Mouse (Mus musculus): ENCODE data around the gene Uqcc1. TPM values are rescaled to one million over a fixed set of nuclear protein-coding genes. Genes with fewer than 3 reads are reported as not detected.

The Uqcc1 gene
- polyA plus RNA-seq, 1 experiment from 2014 or later = 116 TPM

DNA sequence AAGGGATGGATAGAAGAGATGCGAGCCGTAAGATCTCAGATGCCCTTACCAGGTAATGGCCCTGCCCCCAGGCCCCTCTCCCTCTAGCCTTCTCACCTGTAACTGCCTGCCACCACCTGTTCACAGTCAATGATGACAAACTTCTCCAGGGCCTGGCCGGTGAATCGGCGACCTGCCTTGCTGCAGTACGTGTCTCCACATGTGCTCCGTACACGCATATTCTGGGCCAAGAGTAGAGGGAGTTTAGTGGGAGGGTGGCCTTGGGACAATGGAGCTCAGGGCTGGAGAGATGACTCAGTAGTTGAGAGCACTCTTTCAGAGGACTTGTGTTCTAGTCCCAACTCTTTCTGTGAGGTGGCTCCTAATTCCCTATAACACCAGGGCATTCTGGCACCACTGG lies 99.3 kb downstream of the Uqcc1 start:
- Histone ChIP-seq H3K4me2 (ENCODE audit: low read length) (no peak overlapping the region), H3K9ac (ENCODE audit: low read length) (no peak overlapping the region)
- WGBS = 90% methylated on average over 8 of the region's 8 CpGs

DNA sequence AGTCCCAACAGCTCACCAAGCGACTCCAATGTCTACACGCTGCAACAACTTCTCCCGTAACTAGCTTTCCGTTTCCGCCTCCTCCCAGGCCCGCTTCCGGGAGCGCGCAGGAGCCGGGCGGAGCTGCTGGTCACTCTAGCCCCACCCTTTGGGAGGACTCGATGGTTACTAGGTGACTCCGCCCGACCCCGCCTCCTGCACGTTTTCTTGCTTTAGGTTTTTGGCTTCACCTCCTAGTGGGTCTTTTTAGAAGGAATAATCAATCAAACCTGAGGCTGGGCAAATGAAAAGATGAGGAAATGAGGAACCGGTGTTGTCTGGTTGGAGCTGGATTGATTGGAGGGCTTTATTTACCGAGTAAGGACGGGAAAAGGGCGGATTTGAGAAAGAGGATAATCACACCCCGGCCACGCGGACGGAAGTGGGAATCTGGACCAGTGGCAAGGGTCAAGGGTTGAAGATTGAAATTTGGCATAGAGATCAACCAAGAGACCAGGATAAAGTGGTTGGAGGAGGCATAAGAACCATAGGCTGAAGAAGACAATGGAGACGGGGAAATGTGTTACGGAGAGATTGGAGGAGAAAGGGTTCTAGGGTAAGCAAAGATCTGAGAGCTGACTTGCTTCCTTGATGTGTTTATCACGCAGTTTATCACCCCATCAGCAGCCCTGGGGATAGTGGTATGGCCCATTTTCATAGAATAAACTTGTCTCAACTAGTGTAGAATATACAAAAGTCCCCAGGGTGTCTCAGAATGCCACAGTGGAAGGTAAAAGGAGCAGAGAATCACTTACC lies 103.3 kb downstream of the Uqcc1 start, which contains the start of gene Eif6:
Eif6 (minus strand) TSS at position 296 of the 795 bp plus-strand sequence.
- H3K27me3 ChIP-seq (ENCODE audit: control insufficient read depth, insufficient read depth, low read length) = no peaks in the 10 kb centered on the region
- ATAC-seq (ENCODE audit: insufficient number of reproducible peaks, insufficient read depth, low FRiP score, low read depth) = peak; percentile 90
- WGBS = 4% methylated on average over 27 of the region's 27 CpGs

More for the DNA sequence above, 99.3 kb downstream of the Uqcc1 start:
- no peak overlapping the region for H3K27ac ChIP-seq (replicated peaks in 1 of 2; ENCODE audit: control insufficient read depth in 1 of 2, insufficient read depth in 1 of 2, low read depth in 2 of 2, low read length in 2 of 2)
- no peaks in the 10 kb centered on the region for H3K36me3 ChIP-seq (ENCODE audit: control insufficient read depth, insufficient read depth, low read length)
- no peak for ATAC-seq (ENCODE audit: insufficient number of reproducible peaks, insufficient read depth, low FRiP score, low read depth)
- no peaks in the 10 kb centered on the region for H3K9me3 ChIP-seq (ENCODE audit: control insufficient read depth, low read length)
- H3K4me1 ChIP-seq (ENCODE audit: control insufficient read depth in 2 of 2, insufficient read depth in 2 of 2, low read length in 2 of 2) = peaks cover 3 to 8% of the 10 kb centered on the region in 2 experiments; a peak in 3 of 4 replicates
- H3K27me3 ChIP-seq (ENCODE audit: control insufficient read depth, insufficient read depth, low read length) = no peaks in the 10 kb centered on the region
- H3K4me3 ChIP-seq (ENCODE audit: control insufficient read depth in 1 of 2, insufficient read depth in 1 of 2, low read depth in 1 of 2, low read length in 2 of 2) = no peak overlapping the region

DNA sequence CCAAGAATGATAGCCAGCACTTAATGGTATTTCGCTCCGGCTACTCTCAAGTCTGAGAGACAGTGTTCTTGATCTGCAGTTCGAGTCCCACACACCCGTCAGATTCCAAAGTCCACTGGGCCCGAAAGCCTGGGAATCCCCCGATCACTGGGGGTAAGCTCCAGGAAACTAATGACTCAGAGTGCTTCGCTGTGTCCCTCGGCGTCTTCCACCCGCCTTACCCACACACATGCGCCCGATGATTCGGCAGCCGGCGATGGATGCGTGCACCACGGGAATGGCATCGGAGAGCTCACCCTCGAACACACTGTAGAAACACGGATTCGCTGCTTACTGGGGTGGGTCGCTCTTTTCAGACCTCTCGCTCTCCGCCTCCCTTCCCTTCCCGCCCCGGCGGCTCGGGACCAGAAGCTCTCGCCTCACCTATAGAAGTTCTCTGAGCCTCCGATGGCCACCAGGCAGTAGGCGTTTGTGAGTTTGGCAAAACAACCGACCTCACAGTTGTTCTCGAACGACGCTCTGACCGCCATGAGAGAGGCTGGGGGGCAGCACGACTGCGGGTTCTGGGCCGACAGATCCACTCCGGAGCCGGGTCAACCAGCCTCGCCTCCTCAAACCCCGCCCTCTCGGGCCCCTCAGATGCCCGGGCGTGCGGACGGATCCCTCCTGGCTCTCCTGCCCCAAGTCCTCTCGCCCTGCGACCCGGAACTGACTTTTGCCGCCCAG lies 104.0 kb downstream of the Uqcc1 start:
- under 1% methylated on average over 52 of the region's 52 CpGs for whole genome bisulfite sequencing
- no peaks in the 10 kb centered on the region for H3K27me3 ChIP-seq (ENCODE audit: control insufficient read depth, insufficient read depth, low read length)
- peak overlapping the region; percentile 67 to 85 for H3K27ac ChIP-seq (replicated peaks in 1 of 2; ENCODE audit: control insufficient read depth in 1 of 2, insufficient read depth in 1 of 2, low read depth in 2 of 2, low read length in 2 of 2)
- H3K4me3 ChIP-seq (ENCODE audit: control insufficient read depth in 1 of 2, insufficient read depth in 1 of 2, low read depth in 1 of 2, low read length in 2 of 2) = peak overlapping the region; percentile 70 to 73
- H3K9me3 ChIP-seq (ENCODE audit: control insufficient read depth, low read length) = no peaks in the 10 kb centered on the region
- no peak for ATAC-seq (ENCODE audit: insufficient number of reproducible peaks, insufficient read depth, low FRiP score, low read depth)
- H3K9ac ChIP-seq (ENCODE audit: low read length) = peak overlapping the region; percentile 89
- H3K4me2 ChIP-seq (ENCODE audit: low read length) = peak overlapping the region; percentile 78
- peaks cover 32% of the 10 kb centered on the region for H3K36me3 ChIP-seq (ENCODE audit: control insufficient read depth, insufficient read depth, low read length)
- H3K4me1 ChIP-seq (ENCODE audit: control insufficient read depth in 2 of 2, insufficient read depth in 2 of 2, low read length in 2 of 2) = peaks cover 3 to 16% of the 10 kb centered on the region in 2 experiments; a peak in 3 of 4 replicates

More for the DNA sequence above, 103.3 kb downstream of the Uqcc1 start, which contains the start of gene Eif6:
- Histone ChIP-seq H3K36me3 (ENCODE audit: control insufficient read depth, insufficient read depth, low read length) (peaks cover 24% of the 10 kb centered on the region), H3K27ac (replicated peaks in 1 of 2; ENCODE audit: control insufficient read depth in 1 of 2, insufficient read depth in 1 of 2, low read depth in 2 of 2, low read length in 2 of 2) (peak within 1 kb of the TSS; percentile 67 to 85), H3K9ac (ENCODE audit: low read length) (peak within 1 kb of the TSS; percentile 89), H3K9me3 (ENCODE audit: control insufficient read depth, low read length) (no peaks in the 10 kb centered on the region), H3K4me3 (ENCODE audit: control insufficient read depth in 1 of 2, insufficient read depth in 1 of 2, low read depth in 1 of 2, low read length in 2 of 2) (peak within 1 kb of the TSS; percentile 70 to 73), H3K4me1 (ENCODE audit: control insufficient read depth in 2 of 2, insufficient read depth in 2 of 2, low read length in 2 of 2) (peaks cover 3 to 16% of the 10 kb centered on the region in 2 experiments; a peak in 3 of 4 replicates), H3K4me2 (ENCODE audit: low read length) (peak within 1 kb of the TSS; percentile 78)

DNA sequence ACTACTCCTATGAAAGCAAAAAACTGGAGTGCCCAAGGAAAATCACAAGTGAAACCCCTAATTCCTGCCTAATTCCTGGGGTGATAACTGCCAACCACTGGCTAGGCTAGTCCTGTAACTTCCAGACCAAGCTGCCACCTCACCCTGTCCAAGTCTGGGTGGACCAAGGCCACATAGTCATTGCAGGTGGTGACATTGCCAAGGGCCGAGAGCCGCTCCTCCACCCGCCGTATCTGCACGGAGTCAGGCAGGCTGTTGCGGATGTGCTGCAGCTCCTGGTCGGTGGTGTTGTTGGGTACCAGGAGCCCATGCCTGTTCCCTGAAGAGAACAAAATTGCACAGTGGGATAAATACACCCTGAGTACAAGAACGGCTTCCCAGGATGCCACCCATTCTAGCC lies 106.4 kb downstream of the Uqcc1 start:
- Histone ChIP-seq H3K27me3 (ENCODE audit: control insufficient read depth, insufficient read depth, low read length) (no peaks in the 10 kb centered on the region), H3K27ac (replicated peaks in 1 of 2; ENCODE audit: control insufficient read depth in 1 of 2, insufficient read depth in 1 of 2, low read depth in 2 of 2, low read length in 2 of 2) (no peak overlapping the region), H3K4me1 (ENCODE audit: control insufficient read depth in 2 of 2, insufficient read depth in 2 of 2, low read length in 2 of 2) (peaks cover 3 to 21% of the 10 kb centered on the region in 2 experiments; a peak in 3 of 4 replicates), H3K36me3 (ENCODE audit: control insufficient read depth, insufficient read depth, low read length) (peaks cover 48% of the 10 kb centered on the region), H3K4me3 (ENCODE audit: control insufficient read depth in 1 of 2, insufficient read depth in 1 of 2, low read depth in 1 of 2, low read length in 2 of 2) (no peak overlapping the region), H3K9ac (ENCODE audit: low read length) (no peak overlapping the region), H3K9me3 (ENCODE audit: control insufficient read depth, low read length) (no peaks in the 10 kb centered on the region), H3K4me2 (ENCODE audit: low read length) (no peak overlapping the region)
- ATAC-seq (ENCODE audit: insufficient number of reproducible peaks, insufficient read depth, low FRiP score, low read depth) = no peak
- WGBS = 94% methylated on average over 8 of the region's 8 CpGs

DNA sequence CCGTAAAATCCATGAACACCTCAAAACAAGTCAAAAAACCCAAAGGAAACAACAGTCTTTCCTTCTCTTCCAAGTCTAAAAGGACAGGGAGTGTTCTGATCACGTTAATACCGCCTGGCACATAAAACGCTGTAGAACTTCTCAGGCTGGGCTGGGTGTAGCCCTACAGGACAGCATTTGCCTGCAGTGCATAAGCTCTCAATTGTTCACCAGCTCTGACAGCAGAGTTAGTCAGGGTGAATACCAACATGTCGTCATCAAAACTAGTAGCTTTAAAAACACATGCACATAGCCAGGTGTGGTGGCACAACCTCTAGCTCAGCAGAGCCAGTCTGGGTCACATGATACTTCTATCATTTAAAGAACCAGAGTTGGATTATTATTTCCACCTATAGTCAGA lies 109.3 kb downstream of the Uqcc1 start:
- no peak overlapping the region for H3K27ac ChIP-seq (replicated peaks in 1 of 2; ENCODE audit: control insufficient read depth in 1 of 2, insufficient read depth in 1 of 2, low read depth in 2 of 2, low read length in 2 of 2)
- WGBS = 92% methylated on average over 5 of the region's 5 CpGs
- H3K4me2 ChIP-seq (ENCODE audit: low read length) = no peak overlapping the region
- H3K4me1 ChIP-seq (ENCODE audit: control insufficient read depth in 2 of 2, insufficient read depth in 2 of 2, low read length in 2 of 2) = peaks cover 4 to 12% of the 10 kb centered on the region in 2 experiments; a peak in 3 of 4 replicates
- H3K4me3 ChIP-seq (ENCODE audit: control insufficient read depth in 1 of 2, insufficient read depth in 1 of 2, low read depth in 1 of 2, low read length in 2 of 2) = no peak overlapping the region
- no peak overlapping the region for H3K9ac ChIP-seq (ENCODE audit: low read length)
- H3K9me3 ChIP-seq (ENCODE audit: control insufficient read depth, low read length) = no peaks in the 10 kb centered on the region
- ATAC-seq (ENCODE audit: insufficient number of reproducible peaks, insufficient read depth, low FRiP score, low read depth) = no peak
- peaks cover 48% of the 10 kb centered on the region for H3K36me3 ChIP-seq (ENCODE audit: control insufficient read depth, insufficient read depth, low read length)
- H3K27me3 ChIP-seq (ENCODE audit: control insufficient read depth, insufficient read depth, low read length) = no peaks in the 10 kb centered on the region

DNA sequence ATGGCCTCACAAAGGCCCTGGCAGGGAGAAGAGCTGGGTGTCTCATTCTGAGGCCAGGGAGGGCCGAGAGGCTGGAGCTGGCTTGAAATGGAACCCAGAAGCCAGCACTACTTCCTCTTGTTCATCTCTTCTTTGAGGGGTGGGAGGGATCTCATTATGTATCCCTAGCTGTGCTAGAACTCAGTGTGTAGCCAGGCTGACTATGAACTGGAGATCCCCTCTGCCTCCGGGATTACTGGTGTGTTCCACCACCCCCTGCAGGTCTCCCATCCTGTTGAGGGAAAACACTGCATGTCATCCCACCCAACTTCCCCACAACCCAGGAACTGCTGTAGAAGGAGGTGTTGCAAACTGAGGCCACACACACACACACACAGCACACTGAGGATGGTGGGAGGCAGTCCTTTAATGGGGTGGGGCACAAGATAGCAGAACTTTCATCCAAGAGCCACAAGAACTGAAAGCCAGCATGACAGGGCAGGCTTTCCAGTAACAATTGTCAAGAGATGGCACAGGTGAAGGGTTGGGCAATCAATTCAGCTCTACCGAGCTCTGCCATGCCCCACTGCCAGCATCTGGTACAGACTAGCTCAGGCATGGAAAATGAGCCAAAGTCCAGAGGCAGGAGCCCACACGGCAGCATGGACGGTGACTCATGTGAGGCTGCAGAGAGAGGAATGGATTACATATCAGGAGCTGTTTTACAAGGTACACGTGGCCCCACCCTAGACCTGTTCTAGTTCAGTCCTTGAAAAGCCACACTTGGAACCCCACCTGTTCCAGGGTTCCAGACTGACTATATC lies 110.5 kb downstream of the Uqcc1 start:
- WGBS = 57% methylated on average over 6 of the region's 6 CpGs
- Histone ChIP-seq H3K4me1 (ENCODE audit: control insufficient read depth in 2 of 2, insufficient read depth in 2 of 2, low read length in 2 of 2) (peaks cover 4 to 5% of the 10 kb centered on the region in 2 experiments; a peak in 2 of 4 replicates), H3K9ac (ENCODE audit: low read length) (peak overlapping the region; percentile 86; the same call in 1 of the 2 replicates), H3K27me3 (ENCODE audit: control insufficient read depth, insufficient read depth, low read length) (no peaks in the 10 kb centered on the region), H3K4me2 (ENCODE audit: low read length) (peak overlapping the region; percentile 85), H3K4me3 (ENCODE audit: control insufficient read depth in 1 of 2, insufficient read depth in 1 of 2, low read depth in 1 of 2, low read length in 2 of 2) (peak overlapping the region; percentile 69 to 70), H3K27ac (replicated peaks in 1 of 2; ENCODE audit: control insufficient read depth in 1 of 2, insufficient read depth in 1 of 2, low read depth in 2 of 2, low read length in 2 of 2) (peak overlapping the region in 1 of 2 experiments; percentile 76; a peak in 1 of 4 replicates), H3K36me3 (ENCODE audit: control insufficient read depth, insufficient read depth, low read length) (peaks cover 48% of the 10 kb centered on the region), H3K9me3 (ENCODE audit: control insufficient read depth, low read length) (no peaks in the 10 kb centered on the region)
- no peak for ATAC-seq (ENCODE audit: insufficient number of reproducible peaks, insufficient read depth, low FRiP score, low read depth)

DNA sequence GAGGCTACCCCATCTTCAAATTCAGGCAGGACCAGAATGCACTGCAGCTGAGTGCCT lies 110.9 kb downstream of the Uqcc1 start, which contains the start of gene BC029722:
BC029722 (minus strand) TSS at position 35 of the 57 bp plus-strand sequence.
- Histone ChIP-seq H3K4me2 (ENCODE audit: low read length) (peak within 1 kb of the TSS; percentile 85), H3K9me3 (ENCODE audit: control insufficient read depth, low read length) (no peaks in the 10 kb centered on the region), H3K4me1 (ENCODE audit: control insufficient read depth in 2 of 2, insufficient read depth in 2 of 2, low read length in 2 of 2) (peaks cover 4 to 5% of the 10 kb centered on the region in 2 experiments; a peak in 2 of 4 replicates), H3K27me3 (ENCODE audit: control insufficient read depth, insufficient read depth, low read length) (no peaks in the 10 kb centered on the region), H3K9ac (ENCODE audit: low read length) (peak within 1 kb of the TSS; percentile 86), H3K36me3 (ENCODE audit: control insufficient read depth, insufficient read depth, low read length) (peaks cover 48% of the 10 kb centered on the region), H3K27ac (replicated peaks in 1 of 2; ENCODE audit: control insufficient read depth in 1 of 2, insufficient read depth in 1 of 2, low read depth in 2 of 2, low read length in 2 of 2) (peak within 1 kb of the TSS; percentile 54 to 76), H3K4me3 (ENCODE audit: control insufficient read depth in 1 of 2, insufficient read depth in 1 of 2, low read depth in 1 of 2, low read length in 2 of 2) (peak within 1 kb of the TSS; percentile 69 to 70)
- ATAC-seq (ENCODE audit: insufficient number of reproducible peaks, insufficient read depth, low FRiP score, low read depth) = no peak

Measured in heart, embryonic 14.5 days (tissue).